Mouse (Mus musculus) hindbrain, embryonic 11.5 days (tissue): ENCODE data around the gene Arhgap31. TPM values are rescaled to one million over a fixed set of nuclear protein-coding genes. Genes with fewer than 3 reads are reported as not detected.

Experiments
- ATAC-seq: fragments of 200-750 bp; cut with Nextera tagmentation; 2 replicates; pipeline ENCODE4 v1.8.0; 2017; ENCODE audit warnings: mild to moderate bottlenecking, moderate TSS enrichment, moderate library complexity; ENCODE audit not compliant: low FRiP score
- DNase-seq: peaks from one replicate; pipeline ENCODE4 v3.0.0-alpha.2; 2015; ENCODE audit warnings: low spot score
- H3K27ac ChIP-seq: fragments of 300-500 bp; sonication (generic); 2 replicates; pipeline ENCODE4 v1.5.1; 2014; ENCODE audit warnings: mild to moderate bottlenecking, low read depth, low read length
- H3K27me3 ChIP-seq: fragments of 300-500 bp; sonication (generic); 2 replicates; pipeline ENCODE4 v1.6.1; 2014; ENCODE audit warnings: mild to moderate bottlenecking, low read length, moderate library complexity, mixed read lengths; ENCODE audit not compliant: control insufficient read depth, insufficient read depth
- H3K36me3 ChIP-seq: fragments of 300-500 bp; sonication (generic); 2 replicates; pipeline ENCODE4 v1.6.1; 2014; ENCODE audit warnings: mild to moderate bottlenecking, low read length, moderate library complexity, mixed read lengths; ENCODE audit not compliant: control insufficient read depth, insufficient read depth
- H3K4me1 ChIP-seq: fragments of 300-500 bp; sonication (generic); replicated peaks from 2 replicates; pipeline ENCODE4 v1.6.1; 2014; ENCODE audit warnings: low read length, mixed read lengths; ENCODE audit not compliant: control insufficient read depth, insufficient read depth
- H3K4me2 ChIP-seq: fragments of 300-500 bp; sonication (generic); replicated peaks from 2 replicates; pipeline ENCODE4 v1.6.1; 2014; ENCODE audit warnings: mild to moderate bottlenecking, low read depth, low read length
- H3K4me3 ChIP-seq: fragments of 300-500 bp; sonication (generic); 2 replicates; pipeline ENCODE4 v1.5.1; 2014; ENCODE audit warnings: low read depth, low read length
- H3K9ac ChIP-seq: fragments of 300-500 bp; sonication (generic); 2 replicates; pipeline ENCODE4 v1.6.1; 2014; ENCODE audit warnings: low read depth, low read length
- H3K9me3 ChIP-seq: fragments of 300-500 bp; sonication (generic); 2 replicates; pipeline ENCODE4 v1.6.1; 2016; ENCODE audit warnings: low read length; ENCODE audit not compliant: control insufficient read depth
- WGBS: fragments of 180-500 bp; shearing (Covaris S2); extraction: QIAGEN DNeasy Blood & Tissue Kit; methylation state at CpG from one replicate; pipeline ENCODE4 v1.1.7; 2014; 5-methylcytosine and 5-hydroxymethylcytosine counted together
- polyA plus RNA-seq: library from polyadenylated mRNA; unstranded; fragments of >200 nt; fragmentation: Nextera tagmentation; extraction: Ambion mirVana; gene quantifications from 2 replicates; pipeline ENCODE4 v1.2.1, GENCODE M21; 2014

Arhgap31 gene
- polyA plus RNA-seq, 1 experiment from 2014 or later = 9.0 TPM

GRCm38 (mm10) chr16:38713404-38714258, 557 bp upstream of the Arhgap31 start:
- Histone ChIP-seq H3K4me1 (no peaks in the 10 kb centered on the region; the same call in 1 of the 2 replicates), H3K9me3 (no peaks in the 10 kb centered on the region), H3K27me3 (no peaks in the 10 kb centered on the region), H3K9ac (peak overlapping the region; percentile 74), H3K27ac (peak overlapping the region; percentile 67; the same call in 1 of the 2 replicates), H3K4me3 (peak overlapping the region; percentile 72), H3K4me2 (peak overlapping the region; percentile 88), H3K36me3 (no peaks in the 10 kb centered on the region)
- DNase-seq = no peak
- ATAC-seq = peak; percentile 71
- WGBS = 28% methylated on average over 17 of the region's 17 CpGs

GRCm38 (mm10) chr16:38712105-38712504, 969 bp downstream of the Arhgap31 start:
- peak overlapping the region; percentile 74 for H3K9ac ChIP-seq
- H3K27ac ChIP-seq = 0 out of 2 replicates have a peak overlapping the region, but pooled peaks have one; percentile 67
- 9% methylated on average over 12 of the region's 12 CpGs for WGBS
- no peaks in the 10 kb centered on the region for H3K9me3 ChIP-seq
- H3K4me2 ChIP-seq = peak overlapping the region; percentile 88
- no peaks in the 10 kb centered on the region; the same call in 1 of the 2 replicates for H3K4me1 ChIP-seq
- H3K36me3 ChIP-seq = no peaks in the 10 kb centered on the region
- no peaks in the 10 kb centered on the region for H3K27me3 ChIP-seq
- peak; percentile 45; the same call in 1 of the 2 replicates for ATAC-seq
- H3K4me3 ChIP-seq = peak overlapping the region; percentile 72
- DNase-seq = peak; percentile 55

GRCm38 (mm10) chr16:38711245-38711644, 1.8 kb downstream of the Arhgap31 start:
- no peaks in the 10 kb centered on the region; the same call in 1 of the 2 replicates for H3K4me1 ChIP-seq
- DNase-seq (no peak), ATAC-seq (no peak)
- H3K36me3 ChIP-seq = no peaks in the 10 kb centered on the region
- no peaks in the 10 kb centered on the region for H3K27me3 ChIP-seq
- H3K9ac ChIP-seq = no peak overlapping the region
- no peak overlapping the region for H3K27ac ChIP-seq
- no peak overlapping the region for H3K4me3 ChIP-seq
- 75% methylated on average over 4 of the region's 4 CpGs for WGBS
- no peaks in the 10 kb centered on the region for H3K9me3 ChIP-seq
- H3K4me2 ChIP-seq = no peak overlapping the region

GRCm38 (mm10) chr16:38708962-38709520, 4.0 kb downstream of the Arhgap31 start:
- no peak overlapping the region for H3K27ac ChIP-seq
- no peaks in the 10 kb centered on the region for H3K36me3 ChIP-seq
- DNase-seq (no peak), ATAC-seq (no peak)
- no peaks in the 10 kb centered on the region for H3K27me3 ChIP-seq
- H3K4me2 ChIP-seq = no peak overlapping the region
- WGBS = 68% methylated on average over 7 of the region's 7 CpGs
- no peak overlapping the region for H3K4me3 ChIP-seq
- no peak overlapping the region for H3K9ac ChIP-seq
- no peaks in the 10 kb centered on the region for H3K9me3 ChIP-seq
- H3K4me1 ChIP-seq = no peaks in the 10 kb centered on the region; the same call in 1 of the 2 replicates

- Histone ChIP-seq H3K9me3 (no peaks in the 10 kb centered on the region), H3K4me2 (no peak overlapping the region), H3K27ac (no peak overlapping the region), H3K27me3 (no peaks in the 10 kb centered on the region), H3K36me3 (no peaks in the 10 kb centered on the region), H3K4me1 (no peaks in the 10 kb centered on the region), H3K4me3 (no peak overlapping the region), H3K9ac (no peak overlapping the region)
- ATAC-seq = no peak
- DNase-seq = no peak
- WGBS = 80% methylated on average over 7 of the region's 7 CpGs
Observed at GRCm38 (mm10) chr16:38706782-38707181, 6.3 kb downstream of the Arhgap31 start.

GRCm38 (mm10) chr16:38705531-38706281, 7.4 kb downstream of the Arhgap31 start:
- Histone ChIP-seq H3K36me3 (no peaks in the 10 kb centered on the region), H3K9me3 (no peaks in the 10 kb centered on the region), H3K4me3 (no peak overlapping the region), H3K27me3 (no peaks in the 10 kb centered on the region), H3K4me1 (no peaks in the 10 kb centered on the region), H3K9ac (no peak overlapping the region), H3K27ac (no peak overlapping the region), H3K4me2 (no peak overlapping the region)
- ATAC-seq (no peak), DNase-seq (no peak)
- 64% methylated on average over 9 of the region's 9 CpGs for WGBS

- Histone ChIP-seq H3K4me3 (no peak overlapping the region), H3K4me1 (no peaks in the 10 kb centered on the region), H3K36me3 (no peaks in the 10 kb centered on the region), H3K27me3 (no peaks in the 10 kb centered on the region), H3K9me3 (no peaks in the 10 kb centered on the region), H3K27ac (no peak overlapping the region), H3K4me2 (no peak overlapping the region), H3K9ac (no peak overlapping the region)
- ATAC-seq (no peak), DNase-seq (no peak)
- WGBS = 50% methylated on average over 6 of the region's 6 CpGs
Observed at GRCm38 (mm10) chr16:38703501-38703900, 9.6 kb downstream of the Arhgap31 start.

GRCm38 (mm10) chr16:38702316-38702715, 10.8 kb downstream of the Arhgap31 start:
- WGBS = 81% methylated on average over 3 of the region's 3 CpGs
- DNase-seq (no peak), ATAC-seq (peak; percentile 13; the same call in 1 of the 2 replicates)
- no peak overlapping the region for H3K9ac ChIP-seq
- H3K4me3 ChIP-seq = no peak overlapping the region
- no peak overlapping the region for H3K4me2 ChIP-seq
- H3K27ac ChIP-seq = no peak overlapping the region
- H3K36me3 ChIP-seq = no peaks in the 10 kb centered on the region
- no peaks in the 10 kb centered on the region for H3K9me3 ChIP-seq
- H3K4me1 ChIP-seq = no peaks in the 10 kb centered on the region
- H3K27me3 ChIP-seq = no peaks in the 10 kb centered on the region
